Comparison of ENCODE assay signal across 9 mouse cellular contexts in the genomic region with DNA sequence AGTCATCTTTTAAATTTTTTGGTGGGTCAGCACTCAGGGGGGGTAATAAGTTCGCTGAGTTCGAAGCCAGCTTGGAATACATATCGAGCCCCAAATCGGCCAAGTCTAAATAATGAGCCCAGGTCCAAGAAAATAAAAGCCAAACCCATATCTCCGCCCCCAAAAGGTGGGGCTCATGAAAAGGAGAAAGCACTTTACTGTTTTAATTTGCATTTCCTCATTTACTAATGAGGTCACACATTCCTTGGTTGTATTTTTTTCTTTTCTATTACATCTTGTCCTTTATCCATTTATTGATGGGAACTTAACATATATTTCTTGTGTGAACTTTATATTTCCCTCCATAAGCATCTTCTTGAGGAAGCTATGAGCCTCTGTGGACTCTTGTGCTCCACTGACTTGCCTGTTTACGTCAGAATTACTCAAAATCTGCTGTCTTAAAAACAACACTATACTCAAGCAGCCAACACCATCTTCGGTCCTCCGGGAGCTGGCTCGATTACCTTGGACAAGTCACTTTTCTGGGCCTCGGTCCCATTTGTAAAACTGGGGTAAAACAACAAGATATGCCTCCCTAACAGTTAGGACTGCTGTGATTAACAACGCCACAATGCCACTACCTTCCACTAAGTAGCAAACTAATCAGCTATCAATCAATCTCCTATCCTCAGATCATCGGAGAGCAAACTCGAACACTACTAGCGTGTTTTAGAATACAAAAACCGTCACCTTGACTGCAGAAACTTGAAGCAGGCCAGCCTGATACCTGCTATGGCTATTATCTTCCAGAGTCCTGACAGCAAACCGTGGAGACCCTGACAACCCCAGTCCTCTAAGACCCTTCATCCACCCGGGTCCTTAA. TPM values are rescaled to one million over a fixed set of nuclear protein-coding genes. Genes with fewer than 3 reads are reported as not detected.
DNase-seq lines count a peak whose midpoint lies in the region; ATAC-seq and TF ChIP-seq lines count a peak whose summit lies in the region.
"Had no signal": no experiment of that assay in that cellular context is flagged by ENCODE, and none has a peak within 500 bp of the region (broad histone marks: within the 10 kb centered on the region; RNA-seq: fewer than 3 reads in every experiment).

No protein-coding gene starts in this region.

- no peak for ATAC-seq in embryonic facial prominence, embryonic 11.5 days (replicated peaks; ENCODE audit: insufficient number of reproducible peaks, low FRiP score, low TSS enrichment, low read depth)
- ATAC-seq in stomach, postnatal 0 days (ENCODE audit: low FRiP score, low TSS enrichment), result no peak

- no peaks in the 10 kb centered on the region for H3K9me3 ChIP-seq in embryonic facial prominence, embryonic 11.5 days (replicated peaks; ENCODE audit: control insufficient read depth, low read length)
- H3K9me3 ChIP-seq in stomach, postnatal 0 days (ENCODE audit: control insufficient read depth, low read length), result no peaks in the 10 kb centered on the region

- H3K27me3 ChIP-seq in embryonic facial prominence, embryonic 11.5 days (ENCODE audit: control insufficient read depth, insufficient read depth, low read length), result no peaks in the 10 kb centered on the region
- no peaks in the 10 kb centered on the region for H3K27me3 ChIP-seq in stomach, postnatal 0 days (ENCODE audit: control insufficient read depth, insufficient read depth, low read length)

- H3K4me2 ChIP-seq in embryonic facial prominence, embryonic 11.5 days (ENCODE audit: low read depth, low read length), result peak overlapping the region; percentile 79
- H3K4me2 ChIP-seq in stomach, postnatal 0 days (replicated peaks; ENCODE audit: low read depth), result peak overlapping the region; percentile 71

- DNase-seq in 3T3-L1 (ENCODE audit: low read depth, low spot score) (peak; percentile 25), A20 (ENCODE audit: low read depth, low spot score) (peak; percentile 77)
- DNase-seq in embryonic facial prominence, embryonic 11.5 days (ENCODE audit: low spot score), result no peak
- DNase-seq in induced T-regulatory cell, adult 2 months (ENCODE audit: low read depth), result peak; percentile 77
- peak; percentile 62 for DNase-seq in lung, postnatal 36 days
- DNase-seq in stomach, postnatal 0 days (ENCODE audit: low spot score), result no peak
- no peak for DNase-seq in left cerebral cortex, adult 8-10 months (ENCODE audit: low spot score in 2 of 2)
- no peak for DNase-seq in spleen, postnatal 4 days (ENCODE audit: low spot score in 2 of 2)

- no peaks in the 10 kb centered on the region for H3K36me3 ChIP-seq in embryonic facial prominence, embryonic 11.5 days (replicated peaks; ENCODE audit: control insufficient read depth, insufficient read depth, low read depth, low read length)
- no peaks in the 10 kb centered on the region for H3K36me3 ChIP-seq in stomach, postnatal 0 days (ENCODE audit: control insufficient read depth, insufficient read depth, low read length)

- H3K4me3 ChIP-seq in embryonic facial prominence, embryonic 11.5 days (ENCODE audit: low read depth, low read length), result peak overlapping the region; percentile 81
- H3K4me3 ChIP-seq in stomach, postnatal 0 days (ENCODE audit: low read depth, low read length), result peak overlapping the region; percentile 83

- 30% methylated on average over 17 of the region's 17 CpGs for WGBS in embryonic facial prominence, embryonic 11.5 days
- WGBS in stomach, postnatal 0 days, result 19% methylated on average over 17 of the region's 17 CpGs

- H3K27ac ChIP-seq in embryonic facial prominence, embryonic 11.5 days (replicated peaks; ENCODE audit: low read depth, low read length), result peak overlapping the region; percentile 87
- H3K27ac ChIP-seq in stomach, postnatal 0 days (replicated peaks), result peak overlapping the region; percentile 94; the same call in 1 of the 2 replicates

- H3K4me1 ChIP-seq in embryonic facial prominence, embryonic 11.5 days (ENCODE audit: control insufficient read depth, insufficient read depth, low read length), result peaks cover 2% of the 10 kb centered on the region; the same call in 1 of the 2 replicates
- H3K4me1 ChIP-seq in stomach, postnatal 0 days (replicated peaks; ENCODE audit: control insufficient read depth, insufficient read depth), result peaks cover 6% of the 10 kb centered on the region

- no peak for TF ChIP-seq CTCF in stomach, postnatal 0 days (IDR thresholded peaks at IDR 0.05; ENCODE audit: low read depth)

- H3K9ac ChIP-seq in embryonic facial prominence, embryonic 11.5 days (replicated peaks; ENCODE audit: low read length), result peak overlapping the region; percentile 87
- H3K9ac ChIP-seq in stomach, postnatal 0 days (ENCODE audit: low read length), result peak overlapping the region; percentile 84

- TF ChIP-seq EP300 in stomach, postnatal 0 days (optimal IDR thresholded peaks at IDR 0.05), result no peak

RNA-seq across cellular contexts. Expression of a gene that starts 1.2 kb away (rescaled TPM):
- 80.8 and 92.4 TPM in 2 replicates for polyA plus RNA-seq in embryonic facial prominence, embryonic 11.5 days (2014; fragmentation: Nextera tagmentation; extraction: Ambion mirVana)
- polyA plus RNA-seq in stomach, postnatal 0 days (2015; fragmentation: Nextera tagmentation; extraction: Ambion mirVana), result 37.9 and 40.6 TPM in 2 replicates
- 100 to 1,000 TPM; 102 to 123 (median 113) TPM for total RNA-seq in left cerebral cortex, adult 8-10 months (2022)

RNA-seq across cellular contexts. Expression of a gene that starts 27.6 kb away (rescaled TPM):
- polyA plus RNA-seq in embryonic facial prominence, embryonic 11.5 days (2014; fragmentation: Nextera tagmentation; extraction: Ambion mirVana), result not detected in 2 replicates
- not detected in 2 replicates for polyA plus RNA-seq in stomach, postnatal 0 days (2015; fragmentation: Nextera tagmentation; extraction: Ambion mirVana)
- total RNA-seq in left cerebral cortex, adult 8-10 months (2022), result not detected
- total RNA-seq: layer of hippocampus, postnatal 14 days had no signal

RNA-seq across cellular contexts. Expression of a gene that starts 30.8 kb away (rescaled TPM):
- polyA plus RNA-seq in embryonic facial prominence, embryonic 11.5 days (2014; fragmentation: Nextera tagmentation; extraction: Ambion mirVana), result 11.2 and 13.5 TPM in 2 replicates
- 5.2 and 5.5 TPM in 2 replicates for polyA plus RNA-seq in stomach, postnatal 0 days (2015; fragmentation: Nextera tagmentation; extraction: Ambion mirVana)
- total RNA-seq in left cerebral cortex, adult 8-10 months (2022), result 10 to 100 TPM; 22.3 to 28.4 (median 27.6) TPM

RNA-seq across cellular contexts. Expression of a gene that starts 38.8 kb away (rescaled TPM):
- 47.3 and 58.5 TPM in 2 replicates for polyA plus RNA-seq in embryonic facial prominence, embryonic 11.5 days (2014; fragmentation: Nextera tagmentation; extraction: Ambion mirVana)
- polyA plus RNA-seq in stomach, postnatal 0 days (2015; fragmentation: Nextera tagmentation; extraction: Ambion mirVana), result 46.2 and 46.7 TPM in 2 replicates
- 10 to 100 TPM; 24.6 to 32.7 (median 27.1) TPM for total RNA-seq in left cerebral cortex, adult 8-10 months (2022)

Comparison
In these comparisons a context has a peak if more than half of its experiments do, and no peak if none do; other contexts are left out.
1. DNase-seq: peak in 3T3-L1 (single experiment), A20 (single experiment), induced T-regulatory cell, adult 2 months (single experiment) and lung, postnatal 36 days (single experiment); none in embryonic facial prominence, embryonic 11.5 days (single experiment), stomach, postnatal 0 days (single experiment), left cerebral cortex, adult 8-10 months (0 of 2) and spleen, postnatal 4 days (0 of 2).